Mouse (Mus musculus): ENCODE results near the gene Efhc1. TPM values are rescaled to one million over a fixed set of nuclear protein-coding genes. Genes with fewer than 3 reads are reported as not detected.

Gene Efhc1
- polyA plus RNA-seq, 1 experiment from 2014 or later: 0.88 TPM

DNA sequence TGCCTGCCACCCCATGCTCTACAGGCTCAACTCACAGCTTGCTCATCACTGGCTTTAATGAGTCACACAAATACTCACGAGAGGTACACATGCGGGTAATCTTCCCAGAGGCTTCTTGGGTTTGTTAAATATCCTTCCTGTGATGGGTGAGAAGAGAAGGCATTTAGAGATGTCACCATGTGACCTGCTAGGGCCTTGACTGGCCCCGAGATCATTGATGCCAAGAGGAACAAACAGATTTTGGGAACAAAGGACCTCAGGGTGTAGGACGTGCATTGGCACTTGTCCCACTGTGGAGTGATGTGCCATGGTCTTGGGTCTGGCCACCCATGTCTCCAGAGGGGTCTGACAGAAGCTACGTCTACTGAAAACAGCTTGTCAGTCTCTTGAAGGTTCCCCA, 55.3 kb downstream of the Efhc1 start:
- DNase-seq (ENCODE audit: low spot score): no peak

DNA sequence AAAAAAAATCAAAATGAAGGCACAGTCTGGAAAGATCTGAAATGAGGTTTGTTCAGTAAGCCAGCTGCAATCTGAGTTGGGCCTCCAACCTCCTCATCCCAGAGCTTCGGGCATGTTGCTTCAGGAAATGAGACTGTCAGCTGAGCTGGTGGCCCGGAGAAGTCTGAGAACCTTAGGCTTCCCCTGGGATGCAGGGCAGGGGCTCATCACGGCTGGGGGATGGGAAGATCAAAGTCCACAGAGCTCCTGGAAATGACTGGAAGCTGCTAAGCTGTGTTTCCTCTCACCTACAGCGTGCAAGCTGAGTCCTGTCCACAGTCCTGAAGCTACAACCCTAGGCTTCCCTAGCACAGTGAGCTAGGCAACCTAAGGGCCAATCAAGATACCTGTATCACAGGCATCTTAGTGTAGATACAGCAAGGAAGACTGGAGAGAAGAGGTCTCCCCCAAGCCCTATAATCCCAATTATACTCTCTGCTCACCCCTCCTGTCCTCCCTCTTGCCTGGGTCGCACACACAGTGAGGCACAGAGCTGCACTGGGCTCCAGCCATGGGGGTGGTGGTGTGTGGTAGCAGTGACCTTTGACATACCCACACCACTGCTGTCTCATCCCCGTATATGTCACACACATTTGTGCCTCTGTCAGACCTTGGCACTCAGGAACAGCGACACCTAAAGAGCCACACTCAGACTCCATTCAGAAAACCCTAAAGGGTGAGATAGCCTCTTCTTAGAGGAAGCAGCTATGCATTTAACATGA, 56.7 kb downstream of the Efhc1 start:
- no peak for DNase-seq (ENCODE audit: low spot score)

DNA sequence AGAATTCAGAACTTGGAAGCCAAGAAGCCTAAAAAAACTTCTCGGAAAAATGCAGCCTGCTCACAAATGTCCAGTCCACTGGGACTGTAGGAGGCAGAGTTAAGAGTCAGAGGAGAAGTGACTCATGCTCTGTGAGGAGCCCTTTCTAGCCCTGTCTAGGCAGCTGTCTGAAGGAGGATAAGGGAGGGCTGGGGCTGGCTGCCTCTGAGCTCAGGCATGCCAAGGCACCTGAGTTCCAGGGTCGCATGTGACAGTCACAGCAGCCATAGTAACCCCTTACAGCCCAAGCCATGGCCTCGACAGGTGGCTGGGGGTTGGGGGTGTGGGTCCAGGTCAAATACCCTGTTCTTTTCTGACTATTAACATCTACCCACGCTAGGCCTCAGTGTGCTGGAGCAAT, 57.5 kb downstream of the Efhc1 start:
- peak; percentile 26 for DNase-seq (ENCODE audit: low spot score)

DNA sequence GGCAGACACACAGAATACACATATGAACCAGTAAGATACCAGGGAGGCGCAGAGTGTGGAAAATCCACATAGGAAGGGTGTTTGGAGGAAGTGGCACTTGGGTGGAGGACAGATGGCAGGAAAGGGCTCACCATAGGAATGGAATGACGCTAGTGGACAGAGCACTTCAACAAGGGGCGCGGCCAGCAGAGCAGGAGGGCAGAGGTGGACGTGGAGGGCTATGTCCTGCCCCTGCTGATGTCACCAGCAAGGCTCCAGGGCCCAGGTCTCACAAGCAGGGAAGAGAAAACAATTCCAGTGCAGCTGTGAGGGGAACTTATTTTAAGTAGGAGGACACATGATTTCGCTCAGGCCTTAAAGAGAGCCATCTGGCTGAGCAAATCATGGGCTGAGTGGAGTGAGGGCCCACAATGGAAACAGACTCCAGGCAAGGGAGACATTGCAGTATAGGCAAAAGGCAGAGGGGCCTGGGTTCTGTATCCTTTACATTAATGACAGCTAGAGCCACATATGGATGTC, 58.9 kb downstream of the Efhc1 start:
- no peak for DNase-seq (ENCODE audit: low spot score)

DNA sequence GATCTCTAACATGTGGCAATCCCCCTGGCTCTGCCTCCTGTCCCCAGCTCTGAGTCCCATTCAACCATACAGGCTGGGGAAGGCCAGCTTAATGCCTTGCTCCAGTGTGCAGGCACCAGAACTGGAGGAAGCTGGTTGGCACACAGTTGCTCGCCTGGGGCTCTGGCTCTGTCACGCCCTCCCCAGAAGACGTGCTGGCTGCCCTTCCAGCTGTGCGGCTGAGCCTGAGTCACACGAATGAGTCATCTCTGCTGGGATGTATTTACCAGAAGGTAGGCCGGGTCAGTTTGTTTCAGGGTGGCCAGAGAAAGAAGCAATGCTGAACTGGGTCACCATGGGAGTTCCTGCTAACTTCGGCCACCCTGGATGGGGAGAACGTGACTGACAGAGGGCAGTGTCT, 63.0 kb downstream of the Efhc1 start:
- no peak for DNase-seq (ENCODE audit: low spot score)

DNA sequence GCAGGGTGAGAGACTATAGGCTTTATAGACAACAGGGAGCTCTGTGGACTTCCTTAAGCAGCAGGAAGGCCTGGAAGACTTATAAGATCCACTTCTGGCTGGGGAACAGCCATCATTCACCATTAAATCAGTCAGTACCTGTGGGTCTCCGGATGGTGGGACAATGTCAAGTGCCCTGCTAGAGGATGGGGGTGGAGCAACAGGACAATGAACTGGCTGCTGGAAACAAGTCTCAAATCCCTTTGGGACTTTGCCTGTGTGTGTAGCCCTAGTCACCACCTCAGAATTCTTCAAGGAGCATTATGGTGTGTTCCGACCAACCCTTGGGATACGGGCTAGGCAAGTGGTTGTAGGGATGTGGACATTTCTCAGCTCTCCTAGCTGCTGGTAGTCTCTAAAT, 71.7 kb downstream of the Efhc1 start:
- DNase-seq (ENCODE audit: low spot score): no peak

DNA sequence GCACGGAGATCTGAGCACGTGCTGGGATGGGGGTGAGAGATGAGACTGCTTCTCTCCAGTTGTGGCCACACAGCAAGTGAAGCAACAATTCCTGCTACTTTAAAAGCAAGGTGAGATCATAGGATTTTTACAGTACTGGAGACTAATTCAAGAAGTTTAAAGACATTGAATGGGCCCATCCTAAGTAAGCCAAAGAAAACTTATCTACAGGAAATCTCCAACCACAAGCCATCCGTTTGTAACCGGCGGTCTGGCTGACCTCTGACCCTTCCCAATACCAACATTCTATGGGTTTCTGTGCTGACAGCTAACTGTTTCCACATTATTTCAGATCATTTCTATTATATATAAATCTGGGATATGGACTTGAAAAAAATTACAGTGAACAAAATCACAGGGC, 73.8 kb downstream of the Efhc1 start:
- no peak for DNase-seq (ENCODE audit: low spot score)

DNA sequence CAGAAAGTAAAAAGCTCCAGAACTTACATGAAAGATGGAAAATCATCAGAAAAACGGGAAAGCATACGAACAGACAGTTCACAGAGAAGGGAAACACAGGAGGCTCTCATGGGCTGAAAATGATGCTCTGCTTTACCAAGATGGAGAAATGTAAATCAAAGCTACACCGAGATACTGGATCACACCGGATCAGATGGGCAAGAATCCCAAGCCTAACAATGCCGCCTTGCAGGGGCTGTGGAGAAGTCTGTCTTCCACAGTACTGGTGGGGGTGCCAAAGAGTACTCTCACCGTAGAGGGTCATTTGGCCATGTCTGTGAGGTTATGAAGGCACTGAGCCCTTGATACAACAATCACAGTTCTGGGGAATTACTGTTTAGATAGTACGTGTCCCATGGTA, 75.1 kb downstream of the Efhc1 start:
- DNase-seq (ENCODE audit: low spot score): no peak

DNA sequence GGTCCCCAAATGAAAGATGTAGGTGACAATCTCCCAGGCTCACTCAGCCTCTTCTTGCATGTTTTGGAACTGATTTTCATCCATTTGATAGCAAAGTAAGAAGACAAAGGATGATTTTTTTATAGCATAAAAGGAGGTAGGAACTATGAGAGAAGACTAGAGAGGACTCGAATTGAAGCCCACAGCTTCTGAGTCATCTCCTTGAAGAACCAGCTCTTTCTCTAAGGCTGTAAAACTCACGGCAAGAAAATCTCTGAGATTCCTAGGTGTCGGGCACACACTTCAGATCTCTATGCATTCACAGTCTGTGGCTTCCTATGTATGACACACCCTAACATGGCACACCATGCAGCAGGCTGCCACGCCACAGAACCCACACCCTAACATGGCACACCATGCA, 77.6 kb downstream of the Efhc1 start:
- DNase-seq (ENCODE audit: low spot score): no peak

DNA sequence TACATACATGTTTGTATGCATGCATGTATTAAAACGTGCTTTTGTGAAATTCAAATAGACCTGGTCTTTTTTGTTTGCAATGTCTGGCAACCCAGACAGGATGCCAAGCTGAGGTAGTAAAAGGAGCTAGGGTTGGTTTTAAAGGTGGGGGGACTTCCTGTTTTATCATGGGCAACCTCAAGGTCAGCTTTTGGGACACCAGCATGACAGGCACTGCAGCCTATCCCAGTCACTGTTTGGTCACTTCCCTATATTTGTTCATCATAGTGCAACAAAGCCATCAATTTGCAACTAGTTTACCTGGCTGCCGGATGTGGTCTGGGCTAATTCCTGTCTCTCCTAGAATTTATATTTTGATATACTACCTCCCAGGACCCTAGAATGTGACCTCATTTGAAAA, 80.2 kb downstream of the Efhc1 start:
- no peak for DNase-seq (ENCODE audit: low spot score)

DNA sequence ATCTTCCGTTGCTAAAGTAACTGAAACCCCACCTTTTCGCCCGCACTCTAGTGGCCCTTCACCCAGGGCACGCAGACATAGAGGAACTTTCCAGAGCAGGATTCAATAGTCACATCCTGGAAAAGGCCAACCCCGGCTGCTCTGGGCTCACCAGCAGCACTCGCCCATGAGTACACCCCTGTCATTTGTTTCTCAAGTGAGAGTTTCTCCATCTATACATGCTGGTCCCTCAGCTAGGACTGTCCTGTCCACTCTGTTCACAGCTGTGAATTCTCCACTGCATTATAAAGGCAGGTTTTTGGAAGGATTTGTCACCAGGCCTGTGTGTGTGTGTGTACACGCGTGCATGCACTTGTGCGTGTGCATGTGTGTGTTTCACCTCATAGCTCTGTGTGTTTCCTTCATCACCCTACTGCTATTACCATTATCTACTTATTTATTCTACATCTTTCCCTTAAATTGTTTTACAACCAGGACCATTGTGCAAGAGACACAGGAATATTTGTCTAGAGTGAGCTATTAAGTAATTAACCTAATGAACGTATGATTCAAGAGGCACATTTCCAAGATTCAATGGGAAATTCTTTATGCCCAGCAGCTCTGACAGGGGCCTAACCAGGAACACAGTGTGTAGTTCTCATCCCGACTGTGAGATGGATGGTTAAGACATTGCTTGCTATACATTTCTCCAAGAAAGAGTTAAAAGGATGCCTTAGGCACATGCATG, 81.8 kb downstream of the Efhc1 start:
- no peak for DNase-seq (ENCODE audit: low spot score)

DNA sequence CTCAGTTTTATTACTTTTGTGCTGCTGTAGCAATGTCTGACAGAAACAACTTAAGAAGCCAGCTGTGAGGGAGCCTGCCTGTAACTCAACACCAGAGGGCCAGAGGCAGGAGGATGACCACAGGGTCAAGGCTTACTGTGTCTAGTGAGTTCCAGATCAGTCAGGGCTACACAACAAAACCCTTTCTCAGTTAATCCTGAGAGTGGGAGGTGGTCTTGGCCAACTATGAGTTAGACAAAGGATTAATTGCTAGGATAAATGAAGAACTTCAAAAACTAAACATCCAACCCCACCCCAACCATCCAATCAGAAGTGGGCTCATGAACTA, 82.3 kb downstream of the Efhc1 start:
- no peak for DNase-seq (ENCODE audit: low spot score)

DNA sequence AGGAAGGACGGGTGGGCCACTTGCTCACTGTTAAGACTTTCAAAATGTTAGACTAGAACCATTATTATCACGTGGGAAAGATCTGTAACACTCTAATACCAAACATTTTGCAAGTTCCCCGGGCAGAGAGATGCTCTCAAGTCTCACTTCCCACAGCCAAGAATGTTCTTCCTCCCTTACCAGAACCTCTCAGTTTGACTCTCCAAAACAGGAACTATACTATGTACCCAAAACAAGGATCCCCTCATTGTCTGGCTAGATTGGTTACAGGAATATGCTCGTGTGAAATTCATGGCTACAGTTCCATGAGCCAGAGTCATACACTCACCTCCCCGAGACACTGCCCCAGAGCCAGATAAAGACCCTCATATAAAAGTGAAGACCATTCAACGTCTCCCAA, 84.5 kb downstream of the Efhc1 start:
- no peak for DNase-seq (ENCODE audit: low spot score)

DNA sequence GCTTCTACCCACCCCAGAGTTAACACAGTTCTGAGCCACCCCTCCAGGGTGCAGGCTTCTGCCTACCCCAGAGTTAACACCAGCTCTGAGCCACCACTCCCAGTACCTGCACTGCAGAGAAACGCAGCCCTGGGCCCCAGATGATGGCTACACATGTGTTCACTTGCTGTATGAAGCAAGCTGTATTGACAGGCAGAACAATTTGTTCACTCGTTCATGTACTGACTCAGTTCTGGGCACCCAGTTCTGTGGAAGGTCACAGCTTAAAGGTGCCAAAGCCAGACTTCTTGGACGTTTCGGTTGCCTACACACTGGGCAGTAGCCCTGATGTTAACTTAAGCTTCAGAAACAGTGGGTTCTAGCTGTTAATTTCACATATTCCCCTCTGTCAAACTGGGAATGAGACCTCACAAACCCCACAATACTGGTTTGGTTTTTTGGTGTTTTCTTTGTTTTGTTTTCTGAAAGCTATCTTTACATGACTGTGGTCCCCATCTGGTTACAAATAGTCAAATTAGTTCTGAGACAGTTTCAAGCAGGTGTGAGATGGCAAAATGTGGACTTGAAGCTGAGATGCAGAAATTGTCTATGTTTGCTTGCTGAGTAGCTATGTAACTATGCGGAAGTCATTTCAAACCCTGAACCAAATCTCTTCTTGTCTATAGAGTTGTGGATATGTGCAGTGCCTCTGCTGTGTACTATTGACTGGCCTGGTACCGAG, 86.6 kb downstream of the Efhc1 start:
- no peak for DNase-seq (ENCODE audit: low spot score)

DNA sequence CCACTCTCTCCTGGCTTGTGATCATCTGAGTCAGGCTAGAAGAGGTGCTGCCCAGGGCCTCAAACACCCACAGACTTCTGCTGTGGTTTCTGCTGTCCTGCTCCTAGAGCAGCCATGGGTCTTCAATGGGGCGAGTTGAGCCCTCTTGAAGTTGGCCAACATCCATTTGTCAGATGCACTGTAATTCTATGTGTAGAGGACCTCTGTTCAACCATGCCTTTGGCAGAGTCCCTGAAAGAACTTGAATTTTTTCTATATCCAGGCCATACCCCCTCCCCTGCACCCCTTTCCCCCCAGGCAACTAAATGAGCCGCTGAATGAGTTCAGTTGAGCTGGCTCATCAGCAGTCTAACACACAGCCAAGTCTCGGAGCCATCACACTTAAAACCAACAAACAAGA, 88.1 kb downstream of the Efhc1 start:
- DNase-seq (ENCODE audit: low spot score): no peak

DNA sequence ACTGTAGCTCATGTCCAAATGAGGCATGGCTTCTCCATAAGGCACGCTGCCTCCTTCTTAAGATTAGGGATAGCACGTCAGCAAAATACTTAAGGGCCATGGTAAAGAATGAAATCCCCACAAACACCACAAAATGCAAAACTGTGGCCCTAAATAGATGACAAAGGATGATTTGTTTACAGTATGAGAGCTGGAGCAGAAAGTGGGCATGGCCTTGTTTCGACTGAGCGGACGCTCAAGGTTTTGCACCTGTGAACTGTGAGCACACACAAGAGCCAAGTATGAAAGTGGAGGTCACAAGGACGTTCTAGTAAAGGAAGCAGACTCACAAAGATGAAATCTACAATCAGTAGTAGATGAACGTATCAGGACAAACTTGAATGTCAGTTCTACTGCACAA, 88.7 kb downstream of the Efhc1 start:
- no peak for DNase-seq (ENCODE audit: low spot score)

Other genes starting within 250 kb of the Efhc1 start
- gene Il17a, start 220.7 kb upstream of the Efhc1 start, polyA plus RNA-seq (2015; fragmentation: Nextera tagmentation; extraction: Ambion mirVana): 0.39 and 0.57 TPM in 2 replicates
- 2.2 and 2.9 TPM in 2 replicates for gene Il17f, start 161.0 kb upstream of the Efhc1 start, polyA plus RNA-seq (2015; fragmentation: Nextera tagmentation; extraction: Ambion mirVana)
- gene Mcm3, start 131.3 kb upstream of the Efhc1 start, polyA plus RNA-seq (2015; fragmentation: Nextera tagmentation; extraction: Ambion mirVana): 148 and 174 TPM in 2 replicates
- 0.73 and 0.94 TPM in 2 replicates for gene Paqr8, start 61.0 kb upstream of the Efhc1 start, polyA plus RNA-seq (2015; fragmentation: Nextera tagmentation; extraction: Ambion mirVana)
- 3.1 and 3.6 TPM in 2 replicates for gene Tram2, start 127.6 kb downstream of the Efhc1 start, polyA plus RNA-seq (2015; fragmentation: Nextera tagmentation; extraction: Ambion mirVana)